ENCODE assay signal across 28 mouse cellular contexts in genomic region chr11:35116436-35116835, GRCm38 (mm10). TPM values are rescaled to one million over a fixed set of nuclear protein-coding genes. Genes with fewer than 3 reads are reported as not detected.
"Had no signal": no experiment of that assay in that cellular context is flagged by ENCODE, and none has a peak within 500 bp of the region (broad histone marks: within the 10 kb centered on the region; RNA-seq: fewer than 3 reads in every experiment).

No protein-coding gene starts in this region.

- DNase-seq: cerebellum, adult 2 months; cerebellum, adult 8-10 months; cerebellum, adult 9-10 months; cerebellum, adult 9-11 months; cerebellum, postnatal 10 days; cerebellum, postnatal 14 days; cerebellum, postnatal 25 days; cerebellum, postnatal 36 days; embryo, embryonic 11 days; forebrain, postnatal 0 days; gastrocnemius, adult 2 months; gastrocnemius, postnatal 10 days; gastrocnemius, postnatal 14 days; gastrocnemius, postnatal 25 days; gastrocnemius, postnatal 36 days; heart, adult 18-20 months; heart, adult 2 months had no signal

- ATAC-seq: forebrain, embryonic 13.5 days; forebrain, embryonic 14.5 days; forebrain, embryonic 15.5 days; forebrain, embryonic 16.5 days; forebrain, postnatal 0 days had no signal

- H3K4me2 ChIP-seq: embryonic facial prominence, embryonic 12.5 days; embryonic facial prominence, embryonic 13.5 days; embryonic facial prominence, embryonic 15.5 days; forebrain, embryonic 12.5 days; forebrain, embryonic 13.5 days; forebrain, embryonic 15.5 days had no signal

- H3K4me3 ChIP-seq: embryonic facial prominence, embryonic 10.5 days; embryonic facial prominence, embryonic 12.5 days; embryonic facial prominence, embryonic 13.5 days; embryonic facial prominence, embryonic 15.5 days; erythroblast, embryonic 14.5 days; forebrain, embryonic 10.5 days; forebrain, embryonic 12.5 days; forebrain, embryonic 13.5 days; forebrain, embryonic 15.5 days; gastrocnemius, adult 2 months; heart, adult 2 months had no signal

- H3K9me3 ChIP-seq: embryonic facial prominence, embryonic 10.5 days; embryonic facial prominence, embryonic 12.5 days; embryonic facial prominence, embryonic 13.5 days; embryonic facial prominence, embryonic 15.5 days; forebrain, embryonic 10.5 days; forebrain, embryonic 12.5 days; forebrain, embryonic 13.5 days; forebrain, embryonic 15.5 days had no signal

- H3K27ac ChIP-seq: embryonic facial prominence, embryonic 10.5 days; embryonic facial prominence, embryonic 12.5 days; embryonic facial prominence, embryonic 13.5 days; embryonic facial prominence, embryonic 15.5 days; forebrain, embryonic 10.5 days; forebrain, embryonic 12.5 days; forebrain, embryonic 13.5 days; forebrain, embryonic 15.5 days; gastrocnemius, adult 2 months; heart, adult 2 months had no signal

- H3K9ac ChIP-seq: embryonic facial prominence, embryonic 12.5 days; embryonic facial prominence, embryonic 13.5 days; embryonic facial prominence, embryonic 15.5 days; forebrain, embryonic 12.5 days; forebrain, embryonic 13.5 days; forebrain, embryonic 15.5 days; forebrain, postnatal 0 days had no signal

- H3K36me3 ChIP-seq: embryonic facial prominence, embryonic 10.5 days; embryonic facial prominence, embryonic 12.5 days; embryonic facial prominence, embryonic 13.5 days; embryonic facial prominence, embryonic 15.5 days; forebrain, embryonic 10.5 days; forebrain, embryonic 12.5 days; forebrain, embryonic 15.5 days had no signal

RNA-seq across cellular contexts. Expression of gene Slit3, which starts 4.6 kb away (rescaled TPM):
- polyA plus RNA-seq: erythroblast, embryonic 14.5 days had no signal
